Mouse (Mus musculus) limb, embryonic 10.5 days (tissue): ENCODE measurements at regions not wholly inside any gene's neighbourhood (a gene's known extent, or its start where the extent isn't known, plus 50 kb on each side); places are given as distances from the start of the nearest gene placed in this dataset.

Experiments used
- DNase-seq: peaks from one replicate; pipeline ENCODE4 v3.0.0-alpha.2; 2017; ENCODE audit warnings: low spot score
- H3K27ac ChIP-seq: fragments of 300-500 bp; sonication (generic); 2 replicates; pipeline ENCODE4 v1.5.1; 2016; ENCODE audit warnings: mild to moderate bottlenecking
- H3K27me3 ChIP-seq: fragments of 300-500 bp; sonication (generic); 2 replicates; pipeline ENCODE4 v1.6.1; 2016; ENCODE audit warnings: low read depth, mild to moderate bottlenecking; ENCODE audit not compliant: poor library complexity, severe bottlenecking
- H3K36me3 ChIP-seq: fragments of 300-500 bp; sonication (generic); 2 replicates; pipeline ENCODE4 v1.6.1; 2016; ENCODE audit warnings: mild to moderate bottlenecking, moderate library complexity
- H3K4me1 ChIP-seq: fragments of 300-500 bp; sonication (generic); 2 replicates; pipeline ENCODE4 v1.6.1; 2016
- H3K4me3 ChIP-seq: fragments of 300-500 bp; sonication (generic); 2 replicates; pipeline ENCODE4 v1.5.1; 2016; ENCODE audit warnings: mild to moderate bottlenecking, moderate library complexity
- H3K9me3 ChIP-seq: fragments of 300-500 bp; sonication (generic); replicated peaks from 2 replicates; pipeline ENCODE4 v1.6.1; 2016; ENCODE audit warnings: mild to moderate bottlenecking
- WGBS: fragments of 180-500 bp; shearing (Covaris S2); methylation state at CpG from one replicate; pipeline ENCODE4 v1.1.7; 2016; 5-methylcytosine and 5-hydroxymethylcytosine counted together

DNA sequence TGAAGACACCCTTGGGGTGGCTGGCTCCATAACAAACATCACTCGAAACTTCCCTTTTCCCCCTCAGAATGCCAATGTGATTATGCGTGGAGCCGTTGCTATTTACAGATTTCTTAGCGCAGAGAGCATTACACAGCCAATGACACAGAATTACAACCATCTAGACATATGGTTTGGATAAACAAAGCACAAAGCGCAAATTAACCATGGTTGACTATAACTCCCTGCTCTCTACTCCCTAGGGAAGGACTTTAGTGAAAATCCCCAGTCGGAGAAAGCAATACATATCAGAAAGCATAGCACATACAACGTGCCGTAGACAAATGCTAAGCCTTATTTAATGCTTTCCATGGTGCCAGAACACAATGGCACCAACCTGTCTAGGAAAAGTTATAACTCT, 131.8 kb downstream of the Tshz3 start:
- H3K9me3 ChIP-seq: no peaks in the 10 kb centered on the region; the same call in 1 of the 2 replicates
- no peaks in the 10 kb centered on the region for H3K36me3 ChIP-seq
- no peaks in the 10 kb centered on the region for H3K27me3 ChIP-seq
- no peak overlapping the region for H3K4me3 ChIP-seq
- H3K27ac ChIP-seq: no peak overlapping the region
- peaks cover 4% of the 10 kb centered on the region; the same call in 1 of the 2 replicates for H3K4me1 ChIP-seq
- WGBS: 85% methylated on average over 8 of the region's 8 CpGs
- no peak for DNase-seq

DNA sequence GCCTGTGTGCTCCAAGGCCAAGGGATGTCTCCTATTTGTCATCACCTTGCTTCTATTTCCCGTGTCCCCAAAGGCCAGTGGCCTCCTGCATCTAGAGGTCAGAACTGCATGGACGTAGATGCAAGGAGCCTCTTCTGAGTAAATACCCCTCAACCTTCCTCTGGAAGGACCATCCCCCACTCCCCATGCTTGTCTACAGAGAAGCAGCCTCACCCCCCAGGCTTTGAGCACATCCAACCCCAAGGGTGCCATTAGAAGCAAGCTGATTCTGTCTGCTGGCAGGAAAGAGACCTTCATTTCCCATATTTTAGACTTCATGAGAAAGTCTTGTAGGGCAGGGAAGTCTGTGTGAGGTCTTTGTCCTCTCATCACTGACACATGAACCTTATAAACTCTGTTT, 132.2 kb downstream of the Tshz3 start:
- H3K27me3 ChIP-seq: no peaks in the 10 kb centered on the region
- 78% methylated on average over 2 of the region's 2 CpGs for WGBS
- no peak overlapping the region for H3K4me3 ChIP-seq
- DNase-seq: no peak
- H3K9me3 ChIP-seq: no peaks in the 10 kb centered on the region; the same call in 1 of the 2 replicates
- peaks cover 4% of the 10 kb centered on the region; the same call in 1 of the 2 replicates for H3K4me1 ChIP-seq
- H3K27ac ChIP-seq: no peak overlapping the region
- no peaks in the 10 kb centered on the region for H3K36me3 ChIP-seq

DNA sequence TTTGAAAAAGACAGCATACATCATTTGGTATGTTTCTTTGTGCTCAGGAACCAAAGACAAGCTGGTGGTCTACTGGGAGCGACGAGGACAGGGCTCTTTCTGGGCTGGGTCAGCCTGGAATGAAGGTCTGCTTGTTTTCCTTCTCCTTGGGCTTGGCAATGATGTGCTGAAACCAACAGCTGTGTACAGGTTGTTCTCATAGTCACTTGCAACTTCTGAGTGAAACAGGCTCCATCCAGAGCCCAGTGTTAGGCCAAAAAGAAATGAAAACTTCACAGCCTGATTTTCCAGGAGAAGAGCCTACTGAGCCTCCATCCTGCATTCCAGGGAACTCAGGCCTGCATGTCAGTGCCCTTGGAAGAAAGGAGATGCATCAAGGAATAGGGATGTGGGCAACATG, 150.4 kb downstream of the Tshz3 start:
- Histone ChIP-seq H3K36me3 (no peaks in the 10 kb centered on the region), H3K27me3 (no peaks in the 10 kb centered on the region), H3K4me3 (no peak overlapping the region), H3K9me3 (no peaks in the 10 kb centered on the region), H3K4me1 (no peaks in the 10 kb centered on the region), H3K27ac (no peak overlapping the region)
- no peak for DNase-seq
- 86% methylated on average over 2 of the region's 2 CpGs for WGBS

DNA sequence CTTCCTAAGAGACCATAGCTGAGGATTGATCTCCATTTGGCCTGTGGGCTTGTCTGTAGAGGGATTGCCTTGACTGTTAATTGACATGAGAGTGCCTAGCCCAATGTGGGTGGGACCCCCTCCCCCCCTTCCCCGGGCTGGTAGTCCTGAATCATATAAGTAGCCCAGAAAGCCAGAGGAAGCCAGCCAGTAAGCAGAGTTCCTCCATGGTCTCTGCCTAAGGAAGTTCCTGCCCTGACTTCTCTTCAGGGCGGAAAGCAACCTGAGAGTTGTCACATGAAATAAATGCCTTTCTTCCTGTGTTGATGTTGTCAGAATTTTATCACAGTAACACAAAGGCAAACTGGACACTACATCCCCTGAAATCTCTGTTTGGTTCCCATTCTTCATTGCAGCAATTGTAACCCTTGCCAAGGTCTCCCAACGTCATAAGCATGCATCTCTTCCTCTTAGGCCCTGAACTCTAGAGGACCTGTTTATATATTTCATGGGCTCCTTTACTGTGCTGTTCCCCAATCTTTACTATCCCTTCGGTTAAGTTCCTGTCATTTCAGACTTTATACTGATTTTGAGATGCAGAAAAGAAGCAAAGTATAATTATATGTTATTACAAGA, 153.5 kb downstream of the Tshz3 start:
- H3K9me3 ChIP-seq: no peaks in the 10 kb centered on the region
- no peak for DNase-seq
- no peak overlapping the region for H3K27ac ChIP-seq
- 79% methylated on average over 4 of the region's 4 CpGs for WGBS
- no peaks in the 10 kb centered on the region for H3K27me3 ChIP-seq
- no peaks in the 10 kb centered on the region for H3K36me3 ChIP-seq
- H3K4me3 ChIP-seq: no peak overlapping the region
- H3K4me1 ChIP-seq: no peaks in the 10 kb centered on the region

DNA sequence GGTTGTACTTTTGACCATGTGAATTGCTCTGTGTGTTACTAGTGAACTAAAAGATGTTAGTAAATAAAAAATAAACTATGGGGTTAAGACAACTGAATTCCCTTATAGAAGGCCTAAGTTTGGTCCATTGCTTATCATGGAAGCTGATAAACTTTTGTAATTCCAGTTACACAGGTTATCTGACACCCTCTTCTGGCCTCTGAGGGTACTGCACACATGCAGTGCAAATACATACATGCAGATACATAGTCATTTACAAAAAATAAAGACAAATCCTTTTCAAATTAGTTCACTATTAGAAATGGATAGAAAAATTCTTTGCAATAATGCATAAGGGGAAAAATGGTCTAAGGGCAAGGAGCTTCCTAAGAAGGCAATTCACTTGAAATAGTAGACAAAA, 156.4 kb downstream of the Tshz3 start:
- H3K9me3 ChIP-seq: no peaks in the 10 kb centered on the region
- DNase-seq: no peak
- H3K4me1 ChIP-seq: peaks cover 7% of the 10 kb centered on the region; the same call in 1 of the 2 replicates
- H3K36me3 ChIP-seq: no peaks in the 10 kb centered on the region
- no peak overlapping the region for H3K27ac ChIP-seq
- H3K27me3 ChIP-seq: no peaks in the 10 kb centered on the region
- H3K4me3 ChIP-seq: no peak overlapping the region

DNA sequence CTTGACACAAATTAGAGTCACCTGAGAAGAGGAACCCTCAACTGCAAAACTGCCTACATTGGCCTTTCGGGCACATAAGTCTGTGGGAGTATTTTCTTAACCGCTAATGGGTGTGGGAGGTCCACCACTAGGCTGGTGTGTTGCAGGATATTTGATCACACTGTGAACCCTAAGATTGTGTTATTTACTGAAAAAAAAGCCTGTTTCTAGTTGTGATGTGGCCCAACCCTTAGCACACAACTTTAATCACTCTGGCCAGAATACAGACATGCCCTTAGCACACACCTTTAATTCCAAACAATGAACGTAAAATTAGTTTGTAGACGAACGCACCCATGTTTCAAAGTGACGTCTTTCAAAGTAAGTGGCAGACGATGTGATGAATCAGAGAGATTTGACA, 161.5 kb downstream of the Tshz3 start:
- no peaks in the 10 kb centered on the region for H3K36me3 ChIP-seq
- WGBS: 89% methylated on average over 7 of the region's 7 CpGs
- DNase-seq: no peak

DNA sequence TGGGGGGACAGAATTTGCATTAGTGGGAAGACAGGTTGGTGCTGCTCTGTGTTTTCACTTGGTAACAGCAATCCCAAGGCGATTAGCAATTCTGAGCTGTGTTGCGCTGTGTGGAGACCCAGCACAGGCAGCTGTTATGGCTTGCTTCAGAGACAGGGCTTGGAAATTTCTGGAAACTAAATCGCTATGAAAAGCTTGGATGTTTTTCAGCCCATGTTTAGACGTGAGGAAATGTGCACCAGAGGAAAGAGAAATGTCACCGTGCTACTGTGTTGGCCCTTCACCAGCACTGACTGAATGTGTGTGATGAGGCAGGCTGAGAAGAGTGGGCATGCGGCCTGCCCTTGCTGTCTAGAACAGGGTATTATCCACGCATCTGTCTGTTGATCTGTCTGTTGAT, 164.6 kb downstream of the Tshz3 start:
- no peaks in the 10 kb centered on the region for H3K36me3 ChIP-seq
- DNase-seq: no peak
- WGBS: 92% methylated on average over 7 of the region's 7 CpGs
- H3K9me3 ChIP-seq: no peaks in the 10 kb centered on the region
- H3K27me3 ChIP-seq: no peaks in the 10 kb centered on the region
- no peak overlapping the region for H3K4me3 ChIP-seq
- H3K27ac ChIP-seq: no peak overlapping the region
- H3K4me1 ChIP-seq: 0 out of 2 replicates have a peak, but pooled peaks cover 5% of the 10 kb centered on the region

More for the DNA sequence above, 161.5 kb downstream of the Tshz3 start:
- Histone ChIP-seq H3K4me1 (peaks cover 12% of the 10 kb centered on the region; the same call in 1 of the 2 replicates), H3K9me3 (no peaks in the 10 kb centered on the region), H3K4me3 (no peak overlapping the region), H3K27me3 (no peaks in the 10 kb centered on the region), H3K27ac (no peak overlapping the region)

DNA sequence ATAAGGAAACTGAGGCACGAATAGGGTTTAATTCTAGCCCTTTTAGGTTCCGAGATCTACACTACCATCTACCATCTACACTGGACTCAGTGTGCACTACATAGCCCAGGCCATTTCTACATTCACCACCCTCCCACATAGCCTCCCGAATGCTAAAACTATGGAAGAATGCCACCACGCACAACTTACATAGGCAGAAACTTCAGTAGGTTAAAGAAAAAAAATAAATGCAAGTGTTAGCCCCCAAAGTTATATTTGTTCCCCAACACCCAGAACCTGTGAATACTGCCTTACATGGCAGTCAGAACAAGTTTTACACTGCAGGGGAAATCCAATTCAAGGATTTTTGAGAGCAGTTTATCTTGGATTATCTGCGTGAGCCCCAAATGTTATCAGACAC, 165.8 kb downstream of the Tshz3 start:
- no peaks in the 10 kb centered on the region for H3K36me3 ChIP-seq
- no peak overlapping the region for H3K4me3 ChIP-seq
- H3K4me1 ChIP-seq: 0 out of 2 replicates have a peak, but pooled peaks cover 5% of the 10 kb centered on the region
- no peaks in the 10 kb centered on the region for H3K9me3 ChIP-seq
- H3K27ac ChIP-seq: no peak overlapping the region
- WGBS: 92% methylated on average over 5 of the region's 5 CpGs
- no peak for DNase-seq
- H3K27me3 ChIP-seq: no peaks in the 10 kb centered on the region

DNA sequence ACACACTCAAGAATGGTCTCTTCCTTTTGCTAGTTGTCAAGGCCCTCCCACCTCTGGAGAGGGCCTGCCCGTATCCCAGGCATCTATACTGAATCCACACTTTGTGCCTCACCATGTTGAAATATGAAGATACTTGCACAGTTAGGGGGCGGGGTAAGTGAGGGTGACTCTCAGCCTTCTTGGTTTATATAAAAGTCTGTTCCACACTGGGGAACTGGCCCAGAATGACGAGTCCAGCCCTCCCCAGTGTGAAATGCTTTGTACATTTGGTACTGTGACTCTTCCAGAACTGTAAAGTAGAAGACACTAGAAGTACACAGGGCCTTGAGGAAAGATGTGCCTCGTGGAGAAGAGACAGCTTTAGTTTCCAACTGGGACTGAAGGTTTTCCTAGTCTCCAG, 166.8 kb downstream of the Tshz3 start:
- no peak overlapping the region for H3K4me3 ChIP-seq
- no peak overlapping the region for H3K27ac ChIP-seq
- DNase-seq: no peak
- H3K27me3 ChIP-seq: no peaks in the 10 kb centered on the region
- WGBS: 86% methylated on average over 4 of the region's 4 CpGs
- H3K4me1 ChIP-seq: 0 out of 2 replicates have a peak, but pooled peaks cover 5% of the 10 kb centered on the region
- no peaks in the 10 kb centered on the region for H3K36me3 ChIP-seq
- H3K9me3 ChIP-seq: no peaks in the 10 kb centered on the region

DNA sequence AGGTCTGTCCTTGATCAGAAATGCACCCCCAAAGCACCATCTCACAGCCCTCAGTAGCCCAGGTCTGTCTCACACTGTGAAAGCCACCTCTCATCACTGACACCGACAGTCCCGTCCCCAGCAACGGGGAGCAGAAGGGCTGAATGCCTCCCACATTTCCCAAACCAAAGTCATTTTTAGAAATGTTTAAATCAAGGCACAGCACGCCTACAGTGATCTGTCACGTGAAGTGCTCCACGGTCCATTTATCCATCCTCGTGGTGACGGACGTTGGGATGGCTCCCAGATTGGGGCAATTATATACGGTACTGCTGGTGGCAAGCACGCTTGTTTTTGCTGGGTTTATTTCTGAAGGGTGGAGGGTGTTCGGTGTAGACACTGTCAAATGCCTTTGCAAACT, 168.7 kb downstream of the Tshz3 start:
- H3K4me3 ChIP-seq: no peak overlapping the region
- H3K4me1 ChIP-seq: no peaks in the 10 kb centered on the region
- WGBS: 88% methylated on average over 12 of the region's 12 CpGs
- no peak for DNase-seq
- no peaks in the 10 kb centered on the region for H3K27me3 ChIP-seq
- H3K36me3 ChIP-seq: no peaks in the 10 kb centered on the region
- H3K9me3 ChIP-seq: no peaks in the 10 kb centered on the region
- H3K27ac ChIP-seq: no peak overlapping the region

DNA sequence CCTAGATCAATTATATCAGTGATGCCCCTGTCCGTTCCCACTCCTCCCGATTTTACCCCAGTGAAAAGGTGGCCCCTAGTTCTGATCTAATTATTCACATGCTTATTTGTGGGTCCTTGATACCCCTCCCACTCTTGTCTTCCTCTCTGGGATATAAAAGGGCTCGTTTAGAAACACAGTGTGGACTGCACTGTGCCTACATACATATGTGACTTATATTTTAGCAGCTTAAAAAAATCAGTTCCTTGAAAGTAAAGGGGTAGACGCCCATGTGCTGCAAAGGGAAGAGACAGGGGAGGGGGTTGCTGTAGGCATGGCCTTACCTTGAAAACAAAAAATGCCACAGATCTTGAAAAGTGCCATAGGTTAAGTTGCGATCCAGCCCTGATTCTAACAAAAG, 176.1 kb downstream of the Tshz3 start:
- no peaks in the 10 kb centered on the region for H3K27me3 ChIP-seq
- H3K27ac ChIP-seq: no peak overlapping the region
- H3K36me3 ChIP-seq: no peaks in the 10 kb centered on the region
- H3K4me3 ChIP-seq: no peak overlapping the region
- WGBS: 82% methylated on average over 5 of the region's 5 CpGs
- H3K4me1 ChIP-seq: peaks cover 40% of the 10 kb centered on the region
- no peak for DNase-seq
- no peaks in the 10 kb centered on the region for H3K9me3 ChIP-seq

DNA sequence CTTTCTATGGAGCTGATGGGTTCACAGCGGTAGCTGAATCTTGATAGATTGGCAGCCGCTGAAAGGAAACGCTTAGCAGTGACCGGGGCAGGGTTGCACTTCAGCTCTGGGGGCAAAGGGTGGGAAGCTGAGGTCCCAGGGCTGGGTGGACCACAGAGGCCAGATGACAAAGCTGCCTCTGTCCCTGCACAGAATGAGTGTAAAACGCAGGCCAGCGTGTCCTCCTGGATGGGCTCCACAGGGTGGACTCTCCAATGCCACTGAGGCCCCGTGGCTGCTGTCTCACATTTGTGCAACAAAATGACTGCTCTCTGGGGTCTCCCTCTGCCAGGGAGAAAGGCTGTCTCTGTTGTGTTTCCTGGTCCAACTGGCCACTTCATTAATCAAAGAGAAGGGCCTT, 179.8 kb downstream of the Tshz3 start:
- no peaks in the 10 kb centered on the region for H3K36me3 ChIP-seq
- no peaks in the 10 kb centered on the region for H3K27me3 ChIP-seq
- H3K4me1 ChIP-seq: peaks cover 40% of the 10 kb centered on the region
- peak overlapping the region; percentile 63 for H3K27ac ChIP-seq
- peak; percentile 57 for DNase-seq
- WGBS: 17% methylated on average over 7 of the region's 7 CpGs
- H3K4me3 ChIP-seq: 0 out of 2 replicates have a peak overlapping the region, but pooled peaks have one; percentile 6
- H3K9me3 ChIP-seq: no peaks in the 10 kb centered on the region

DNA sequence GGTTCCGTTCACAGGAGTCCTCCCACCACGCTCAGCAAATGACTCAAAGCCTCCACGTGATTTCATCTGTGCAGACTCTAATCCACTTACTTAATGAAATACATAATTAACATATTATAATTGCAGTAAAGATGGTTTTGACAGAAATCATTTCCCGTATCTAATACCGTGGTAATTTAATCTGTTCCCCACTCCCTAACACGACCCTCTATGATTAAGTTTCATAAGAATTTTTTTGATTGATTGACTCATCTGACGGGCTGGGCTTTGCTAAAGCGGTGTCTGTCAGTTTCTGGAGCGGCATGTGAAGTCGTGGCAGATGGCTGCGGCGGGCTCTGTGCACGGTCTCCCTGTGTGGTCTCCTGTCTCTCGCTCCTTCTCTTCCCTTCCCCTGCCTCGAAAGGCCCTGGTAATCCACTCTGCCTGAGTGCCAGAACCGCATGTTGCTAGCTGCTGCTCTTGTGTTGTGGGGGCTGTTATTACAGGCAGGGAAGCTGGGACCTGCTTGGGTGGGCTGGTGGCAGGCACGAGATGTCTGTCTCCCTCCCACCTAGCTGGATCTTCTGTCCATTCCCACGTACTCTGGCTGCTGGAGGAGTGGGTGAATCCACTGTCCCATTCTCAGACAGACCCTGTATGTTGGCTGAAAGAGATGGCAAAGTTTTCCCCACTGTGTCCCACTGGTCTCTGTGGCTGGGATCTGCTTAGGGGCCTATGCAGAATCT, 195.0 kb downstream of the Tshz3 start:
- H3K9me3 ChIP-seq: no peaks in the 10 kb centered on the region
- no peak for DNase-seq
- H3K27ac ChIP-seq: no peak overlapping the region
- H3K4me3 ChIP-seq: no peak overlapping the region
- peaks cover 18% of the 10 kb centered on the region for H3K4me1 ChIP-seq
- no peaks in the 10 kb centered on the region for H3K27me3 ChIP-seq
- 76% methylated on average over 18 of the region's 18 CpGs for WGBS
- H3K36me3 ChIP-seq: no peaks in the 10 kb centered on the region
